Mouse (Mus musculus): ENCODE data around the gene Tyw1. TPM values are rescaled to one million over a fixed set of nuclear protein-coding genes. Genes with fewer than 3 reads are reported as not detected.

The Tyw1 gene
- polyA plus RNA-seq, 1 experiment from 2014 or later, result 22.3 TPM

DNA sequence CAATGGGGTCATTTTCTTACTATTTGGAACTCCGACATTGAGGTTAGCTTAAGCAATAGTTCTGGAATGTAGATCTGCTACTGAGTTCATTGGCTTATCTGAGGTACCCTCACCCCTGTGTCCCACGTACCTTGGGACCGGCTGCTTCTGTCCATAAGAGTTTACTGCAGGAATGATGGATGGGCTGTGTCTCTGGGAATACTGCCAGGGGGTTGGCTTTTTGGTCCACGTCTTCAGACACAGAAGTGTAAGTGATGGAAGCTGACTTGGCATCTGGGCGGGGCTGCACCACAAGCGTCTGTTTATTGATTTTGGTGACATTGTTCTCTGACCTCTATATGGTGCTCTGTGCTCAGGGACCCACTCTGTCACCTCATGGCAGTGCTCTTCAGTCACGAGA lies 55.4 kb downstream of the Tyw1 start:
- no peak for ATAC-seq (ENCODE audit: low read depth)
- Histone ChIP-seq H3K27ac (replicated peaks; ENCODE audit: low read depth, low read length) (no peak overlapping the region), H3K9me3 (ENCODE audit: control insufficient read depth, low read length) (no peaks in the 10 kb centered on the region), H3K36me3 (ENCODE audit: control insufficient read depth, insufficient read depth, low read length) (peaks cover 23% of the 10 kb centered on the region), H3K9ac (ENCODE audit: low read depth, low read length) (no peak overlapping the region), H3K4me3 (ENCODE audit: low read depth, low read length) (no peak overlapping the region), H3K4me2 (ENCODE audit: low read depth, low read length) (no peak overlapping the region), H3K4me1 (ENCODE audit: control insufficient read depth, insufficient read depth, low read length) (no peaks in the 10 kb centered on the region), H3K27me3 (replicated peaks; ENCODE audit: control insufficient read depth, insufficient read depth, low read length) (no peaks in the 10 kb centered on the region)
- no peak for DNase-seq (ENCODE audit: low spot score)
- 87% methylated on average over 7 of the region's 7 CpGs for WGBS

- Histone ChIP-seq H3K4me2 (ENCODE audit: low read depth, low read length) (no peak overlapping the region), H3K36me3 (ENCODE audit: control insufficient read depth, insufficient read depth, low read length) (peaks cover 12% of the 10 kb centered on the region; the same call in 1 of the 2 replicates), H3K27me3 (replicated peaks; ENCODE audit: control insufficient read depth, insufficient read depth, low read length) (no peaks in the 10 kb centered on the region), H3K4me3 (ENCODE audit: low read depth, low read length) (no peak overlapping the region), H3K27ac (replicated peaks; ENCODE audit: low read depth, low read length) (no peak overlapping the region), H3K9me3 (ENCODE audit: control insufficient read depth, low read length) (no peaks in the 10 kb centered on the region), H3K9ac (ENCODE audit: low read depth, low read length) (no peak overlapping the region), H3K4me1 (ENCODE audit: control insufficient read depth, insufficient read depth, low read length) (no peaks in the 10 kb centered on the region)
- DNase-seq (ENCODE audit: low spot score) (no peak), ATAC-seq (ENCODE audit: low read depth) (no peak)
- WGBS, result 70% methylated on average over 3 of the region's 3 CpGs
These were observed 58.1 kb downstream of the Tyw1 start for GRCm38 (mm10) chr5:130313488-130313887.

- 96% methylated on average over 3 of the region's 3 CpGs for WGBS
- no peaks in the 10 kb centered on the region for H3K27me3 ChIP-seq (replicated peaks; ENCODE audit: control insufficient read depth, insufficient read depth, low read length)
- no peak overlapping the region for H3K4me2 ChIP-seq (ENCODE audit: low read depth, low read length)
- H3K36me3 ChIP-seq (ENCODE audit: control insufficient read depth, insufficient read depth, low read length), result peaks cover 12% of the 10 kb centered on the region; the same call in 1 of the 2 replicates
- no peak overlapping the region for H3K27ac ChIP-seq (replicated peaks; ENCODE audit: low read depth, low read length)
- H3K4me1 ChIP-seq (ENCODE audit: control insufficient read depth, insufficient read depth, low read length), result no peaks in the 10 kb centered on the region
- no peak for ATAC-seq (ENCODE audit: low read depth)
- H3K4me3 ChIP-seq (ENCODE audit: low read depth, low read length), result no peak overlapping the region
- no peak for DNase-seq (ENCODE audit: low spot score)
- H3K9me3 ChIP-seq (ENCODE audit: control insufficient read depth, low read length), result no peaks in the 10 kb centered on the region
- no peak overlapping the region for H3K9ac ChIP-seq (ENCODE audit: low read depth, low read length)
These were observed 59.5 kb downstream of the Tyw1 start for GRCm38 (mm10) chr5:130314926-130315325.

DNA sequence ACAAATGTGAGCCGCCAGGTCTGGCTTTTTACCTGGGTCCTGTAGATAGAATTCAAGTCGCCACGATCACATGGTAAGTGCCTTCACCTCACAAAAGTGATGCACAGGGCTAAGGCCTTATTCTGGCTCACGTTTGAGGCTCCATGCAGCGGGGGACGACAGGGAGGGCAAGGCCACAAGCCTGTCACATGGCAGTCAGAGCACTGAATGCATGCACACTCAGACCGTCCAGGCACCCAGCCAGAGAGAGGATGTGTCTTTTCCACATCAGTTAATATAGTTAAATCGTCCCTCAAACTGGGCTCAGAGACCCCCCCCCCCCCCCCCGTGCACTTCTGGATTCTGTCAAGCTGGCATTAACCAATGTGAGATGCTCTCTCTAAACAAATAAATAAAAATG lies 60.9 kb downstream of the Tyw1 start:
- Histone ChIP-seq H3K9me3 (ENCODE audit: control insufficient read depth, low read length) (no peaks in the 10 kb centered on the region), H3K4me1 (ENCODE audit: control insufficient read depth, insufficient read depth, low read length) (no peaks in the 10 kb centered on the region), H3K27ac (replicated peaks; ENCODE audit: low read depth, low read length) (no peak overlapping the region), H3K4me2 (ENCODE audit: low read depth, low read length) (no peak overlapping the region), H3K36me3 (ENCODE audit: control insufficient read depth, insufficient read depth, low read length) (0 out of 2 replicates have a peak, but pooled peaks cover 4% of the 10 kb centered on the region), H3K9ac (ENCODE audit: low read depth, low read length) (no peak overlapping the region), H3K27me3 (replicated peaks; ENCODE audit: control insufficient read depth, insufficient read depth, low read length) (no peaks in the 10 kb centered on the region), H3K4me3 (ENCODE audit: low read depth, low read length) (no peak overlapping the region)
- ATAC-seq (ENCODE audit: low read depth) (no peak), DNase-seq (ENCODE audit: low spot score) (no peak)
- 90% methylated on average over 9 of the region's 9 CpGs for WGBS

DNA sequence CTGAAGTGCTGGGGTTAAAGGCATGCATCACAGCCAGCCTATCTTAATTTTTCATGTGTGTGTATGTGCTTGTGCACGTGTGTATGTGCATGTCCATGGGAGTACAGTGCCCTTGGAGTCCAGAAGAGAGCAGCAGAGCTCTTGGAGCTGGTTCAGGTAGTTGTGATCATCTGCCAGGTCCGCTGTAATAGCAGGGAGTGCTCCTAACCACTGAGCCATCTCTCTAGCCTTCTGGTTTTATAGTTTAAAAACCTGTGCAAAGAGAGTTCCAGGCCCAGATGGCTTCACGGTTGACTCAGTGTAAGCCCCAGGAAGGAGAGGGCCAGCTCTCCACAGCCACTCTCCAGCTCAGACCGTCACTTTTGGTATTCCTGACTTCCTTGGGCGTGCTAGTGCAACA lies 64.4 kb downstream of the Tyw1 start:
- Histone ChIP-seq H3K4me2 (ENCODE audit: low read depth, low read length) (no peak overlapping the region), H3K9ac (ENCODE audit: low read depth, low read length) (no peak overlapping the region), H3K9me3 (ENCODE audit: control insufficient read depth, low read length) (peaks cover 7% of the 10 kb centered on the region; the same call in 1 of the 2 replicates), H3K4me1 (ENCODE audit: control insufficient read depth, insufficient read depth, low read length) (no peaks in the 10 kb centered on the region), H3K27me3 (replicated peaks; ENCODE audit: control insufficient read depth, insufficient read depth, low read length) (no peaks in the 10 kb centered on the region), H3K36me3 (ENCODE audit: control insufficient read depth, insufficient read depth, low read length) (peaks cover 6% of the 10 kb centered on the region), H3K27ac (replicated peaks; ENCODE audit: low read depth, low read length) (no peak overlapping the region), H3K4me3 (ENCODE audit: low read depth, low read length) (no peak overlapping the region)
- ATAC-seq (ENCODE audit: low read depth), result no peak
- DNase-seq (ENCODE audit: low spot score), result no peak
- 98% methylated on average over 5 of the region's 5 CpGs for WGBS

DNA sequence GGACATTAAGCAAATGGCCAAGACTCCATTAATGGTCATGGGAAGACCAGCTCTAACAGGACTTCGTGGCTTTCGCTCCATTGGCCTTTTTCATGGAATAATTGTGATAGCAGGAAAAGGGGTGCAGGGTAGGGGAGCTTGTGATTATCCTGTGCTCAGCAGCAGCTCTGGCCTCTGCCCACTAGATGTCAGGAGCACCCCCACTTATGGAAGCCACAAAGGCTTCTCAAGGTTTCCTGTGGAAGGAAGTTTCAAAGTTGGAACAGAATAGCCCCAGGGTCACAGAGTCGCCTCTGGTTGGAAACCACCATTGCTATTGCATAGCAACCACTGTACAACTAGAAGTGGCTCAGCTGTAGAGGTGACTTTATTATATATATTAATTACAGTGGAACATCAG lies 65.1 kb downstream of the Tyw1 start:
- ATAC-seq (ENCODE audit: low read depth) (0 out of 2 replicates have a peak, but pooled peaks have one; percentile 18), DNase-seq (ENCODE audit: low spot score) (peak; percentile 47)
- Histone ChIP-seq H3K9ac (ENCODE audit: low read depth, low read length) (no peak overlapping the region), H3K27me3 (replicated peaks; ENCODE audit: control insufficient read depth, insufficient read depth, low read length) (no peaks in the 10 kb centered on the region), H3K27ac (replicated peaks; ENCODE audit: low read depth, low read length) (no peak overlapping the region), H3K4me1 (ENCODE audit: control insufficient read depth, insufficient read depth, low read length) (no peaks in the 10 kb centered on the region), H3K4me2 (ENCODE audit: low read depth, low read length) (no peak overlapping the region), H3K4me3 (ENCODE audit: low read depth, low read length) (no peak overlapping the region), H3K36me3 (ENCODE audit: control insufficient read depth, insufficient read depth, low read length) (peaks cover 9% of the 10 kb centered on the region), H3K9me3 (ENCODE audit: control insufficient read depth, low read length) (peaks cover 7% of the 10 kb centered on the region; the same call in 1 of the 2 replicates)
- WGBS, result 68% methylated on average over 3 of the region's 3 CpGs

GRCm38 (mm10) chr5:130325486-130325885 lies 70.1 kb downstream of the Tyw1 start:
- Histone ChIP-seq H3K27ac (replicated peaks; ENCODE audit: low read depth, low read length) (no peak overlapping the region), H3K9ac (ENCODE audit: low read depth, low read length) (no peak overlapping the region), H3K4me1 (ENCODE audit: control insufficient read depth, insufficient read depth, low read length) (no peaks in the 10 kb centered on the region), H3K4me2 (ENCODE audit: low read depth, low read length) (no peak overlapping the region), H3K9me3 (ENCODE audit: control insufficient read depth, low read length) (peaks cover 7% of the 10 kb centered on the region; the same call in 1 of the 2 replicates), H3K36me3 (ENCODE audit: control insufficient read depth, insufficient read depth, low read length) (peaks cover 21% of the 10 kb centered on the region), H3K27me3 (replicated peaks; ENCODE audit: control insufficient read depth, insufficient read depth, low read length) (no peaks in the 10 kb centered on the region), H3K4me3 (ENCODE audit: low read depth, low read length) (no peak overlapping the region)
- WGBS, result 94% methylated on average over 8 of the region's 8 CpGs
- ATAC-seq (ENCODE audit: low read depth), result no peak
- no peak for DNase-seq (ENCODE audit: low spot score)

- Histone ChIP-seq H3K9ac (ENCODE audit: low read depth, low read length) (no peak overlapping the region), H3K27ac (replicated peaks; ENCODE audit: low read depth, low read length) (no peak overlapping the region), H3K4me1 (ENCODE audit: control insufficient read depth, insufficient read depth, low read length) (no peaks in the 10 kb centered on the region), H3K9me3 (ENCODE audit: control insufficient read depth, low read length) (peaks cover 7% of the 10 kb centered on the region; the same call in 1 of the 2 replicates), H3K36me3 (ENCODE audit: control insufficient read depth, insufficient read depth, low read length) (peaks cover 21% of the 10 kb centered on the region), H3K4me2 (ENCODE audit: low read depth, low read length) (no peak overlapping the region), H3K27me3 (replicated peaks; ENCODE audit: control insufficient read depth, insufficient read depth, low read length) (no peaks in the 10 kb centered on the region), H3K4me3 (ENCODE audit: low read depth, low read length) (no peak overlapping the region)
- WGBS, result 71% methylated on average over 6 of the region's 6 CpGs
- no peak for ATAC-seq (ENCODE audit: low read depth)
- DNase-seq (ENCODE audit: low spot score), result peak; percentile 53
These were observed 72.3 kb downstream of the Tyw1 start for GRCm38 (mm10) chr5:130327615-130328263.

- H3K27ac ChIP-seq (replicated peaks; ENCODE audit: low read depth, low read length), result no peak overlapping the region
- no peaks in the 10 kb centered on the region for H3K27me3 ChIP-seq (replicated peaks; ENCODE audit: control insufficient read depth, insufficient read depth, low read length)
- peaks cover 21% of the 10 kb centered on the region for H3K36me3 ChIP-seq (ENCODE audit: control insufficient read depth, insufficient read depth, low read length)
- H3K4me1 ChIP-seq (ENCODE audit: control insufficient read depth, insufficient read depth, low read length), result no peaks in the 10 kb centered on the region
- no peak overlapping the region for H3K4me3 ChIP-seq (ENCODE audit: low read depth, low read length)
- no peak for DNase-seq (ENCODE audit: low spot score)
- no peak for ATAC-seq (ENCODE audit: low read depth)
- no peak overlapping the region for H3K4me2 ChIP-seq (ENCODE audit: low read depth, low read length)
- no peak overlapping the region for H3K9ac ChIP-seq (ENCODE audit: low read depth, low read length)
- 84% methylated on average over 9 of the region's 9 CpGs for WGBS
- H3K9me3 ChIP-seq (ENCODE audit: control insufficient read depth, low read length), result peaks cover 7% of the 10 kb centered on the region; the same call in 1 of the 2 replicates
These were observed 72.9 kb downstream of the Tyw1 start for GRCm38 (mm10) chr5:130328366-130328765.
